Mouse (Mus musculus) cerebellum, adult 2 months (tissue): ENCODE measurements at regions not wholly inside any gene's neighbourhood (a gene's known extent, or its start where the extent isn't known, plus 50 kb on each side); places are given as distances from the start of the nearest gene placed in this dataset.

Source experiments
- CTCF ChIP-seq: fragments of 200-500 bp; IDR thresholded peaks from 2 replicates; pipeline ENCODE4 v1.5.1; 2011; ENCODE audit warnings: low read depth, mild to moderate bottlenecking, control low read depth, low read length, moderate library complexity, borderline replicate concordance; ENCODE audit not compliant: insufficient read depth
- POLR2A ChIP-seq: fragments of 200-500 bp; IDR thresholded peaks from 2 replicates; pipeline ENCODE4 v1.6.1; 2011; ENCODE audit warnings: low read length, control low read depth, borderline replicate concordance; ENCODE audit not compliant: insufficient read depth

DNA sequence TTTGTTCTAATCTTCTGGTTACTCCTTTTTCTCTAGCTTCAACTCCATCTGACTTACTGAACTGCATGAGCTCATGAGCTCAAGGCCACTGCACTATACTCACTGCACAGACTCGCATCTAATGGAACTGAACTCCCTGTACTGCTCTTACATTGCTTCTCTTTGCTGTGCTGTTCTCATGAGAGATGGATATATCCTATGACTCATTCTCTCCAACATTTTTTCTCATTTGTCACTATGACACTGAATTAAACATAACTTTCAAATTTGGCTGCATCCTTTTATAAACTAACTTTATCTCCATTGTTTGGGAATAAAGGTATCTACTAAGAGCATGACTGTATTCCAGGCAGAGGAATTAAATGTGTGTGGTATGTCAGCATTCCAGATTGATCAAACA is 806.2 kb downstream of the Rab28 start:
- TF ChIP-seq POLR2A: no peak
- TF ChIP-seq CTCF: no peak
